In genomic region chr7:87229502-87229901, GRCm38 (mm10) we compare ENCODE assay signal across 22 mouse cellular contexts. TPM values are rescaled to one million over a fixed set of nuclear protein-coding genes. Genes with fewer than 3 reads are reported as not detected.
DNase-seq lines count a peak whose midpoint lies in the region; ATAC-seq and TF ChIP-seq lines count a peak whose summit lies in the region.
"Had no signal": no experiment of that assay in that cellular context is flagged by ENCODE, and none has a peak within 500 bp of the region (broad histone marks: within the 10 kb centered on the region; RNA-seq: fewer than 3 reads in every experiment).

No protein-coding gene starts in this region.

- H3K4me1 ChIP-seq in kidney, adult 2 months (ENCODE audit: control insufficient read depth, insufficient read depth, low read length) = peaks cover 19% of the 10 kb centered on the region
- H3K4me1 ChIP-seq in kidney, embryonic 15.5 days = no peaks in the 10 kb centered on the region
- peaks cover 5% of the 10 kb centered on the region; the same call in 1 of the 2 replicates for H3K4me1 ChIP-seq in liver, adult 2 months (ENCODE audit: control insufficient read depth, insufficient read depth, low read length)
- H3K4me1 ChIP-seq in liver, embryonic 12.5 days = no peaks in the 10 kb centered on the region

- TF ChIP-seq POLR2A in kidney, adult 2 months (IDR thresholded peaks at IDR 0.05; ENCODE audit: low read depth, low read length) = no peak
- no peak for TF ChIP-seq POLR2A in liver, adult 2 months (IDR thresholded peaks at IDR 0.05; ENCODE audit: extremely low read depth, insufficient read depth, low read length)

- no peak for ATAC-seq in kidney, embryonic 15.5 days (replicated peaks; ENCODE audit: low FRiP score)
- no peak for ATAC-seq in liver, embryonic 12.5 days
- ATAC-seq: activated CD4-positive, CD25-positive, alpha-beta regulatory T cell, adult 4 months; CD4-positive, CD25-positive, alpha-beta regulatory T cell, adult 4 months; Patski had no signal

- no peaks in the 10 kb centered on the region for H3K36me3 ChIP-seq in kidney, adult 2 months (ENCODE audit: control insufficient read depth, insufficient read depth, low read length)
- no peaks in the 10 kb centered on the region for H3K36me3 ChIP-seq in kidney, embryonic 15.5 days
- no peaks in the 10 kb centered on the region for H3K36me3 ChIP-seq in liver, adult 2 months (ENCODE audit: control insufficient read depth, insufficient read depth, low read length)
- no peaks in the 10 kb centered on the region for H3K36me3 ChIP-seq in liver, embryonic 12.5 days
- H3K36me3 ChIP-seq: G1E had no signal

- WGBS in kidney, adult 2 months = 41% methylated on average over 1 of the region's 1 CpGs
- 78% methylated on average over 1 of the region's 1 CpGs for WGBS in kidney, embryonic 15.5 days
- 26% methylated on average over 1 of the region's 1 CpGs for WGBS in liver, adult 2 months
- WGBS in liver, embryonic 12.5 days (ENCODE audit: insufficient replicate concordance) = 56% methylated on average over 1 of the region's 1 CpGs

- H3K4me3 ChIP-seq in kidney, adult 2 months (ENCODE audit: insufficient read depth, low read depth, low read length) = no peak overlapping the region
- no peak overlapping the region for H3K4me3 ChIP-seq in kidney, embryonic 15.5 days (replicated peaks)
- H3K4me3 ChIP-seq in liver, adult 2 months (ENCODE audit: insufficient read depth, low read depth, low read length) = no peak overlapping the region
- no peak overlapping the region for H3K4me3 ChIP-seq in liver, embryonic 12.5 days

- H3K27ac ChIP-seq in kidney, adult 2 months (ENCODE audit: insufficient read depth, low read depth, low read length) = no peak overlapping the region
- H3K27ac ChIP-seq in kidney, embryonic 15.5 days = no peak overlapping the region
- no peak overlapping the region for H3K27ac ChIP-seq in liver, adult 2 months (replicated peaks; ENCODE audit: insufficient read depth, low read depth, low read length)
- no peak overlapping the region for H3K27ac ChIP-seq in liver, embryonic 12.5 days

- no peak overlapping the region for H3K4me2 ChIP-seq in kidney, embryonic 15.5 days
- H3K4me2 ChIP-seq in liver, embryonic 12.5 days = no peak overlapping the region

- DNase-seq in kidney, adult 2 months = peak; percentile 69
- DNase-seq in kidney, adult 9 months = peak; percentile 70
- DNase-seq in kidney, postnatal 10 days = no peak
- DNase-seq in liver, adult 2 months (ENCODE audit: extremely low read depth, low read depth, low spot score) = peak; percentile 89
- DNase-seq: adrenal gland, adult 2 months; adrenal gland, adult 8-10 months; adrenal gland, postnatal 10 days; adrenal gland, postnatal 14 days; adrenal gland, postnatal 25 days; adrenal gland, postnatal 36 days; B cell, adult 2 months; cerebellum, adult 11 months; cerebellum, adult 11-12 months; cerebellum, adult 18-20 months had no signal

- no peaks in the 10 kb centered on the region for H3K27me3 ChIP-seq in kidney, adult 2 months (replicated peaks; ENCODE audit: control insufficient read depth, insufficient read depth, low read length)
- no peaks in the 10 kb centered on the region for H3K27me3 ChIP-seq in kidney, embryonic 15.5 days
- H3K27me3 ChIP-seq in liver, adult 2 months (ENCODE audit: control insufficient read depth, insufficient read depth, low read length) = no peaks in the 10 kb centered on the region
- H3K27me3 ChIP-seq in liver, embryonic 12.5 days (replicated peaks) = no peaks in the 10 kb centered on the region
- H3K27me3 ChIP-seq: CH12.LX, Patski had no signal

- no peak for TF ChIP-seq CTCF in kidney, adult 2 months (conservative IDR thresholded peaks at IDR 0.05; ENCODE audit: insufficient read depth, insufficient read length, low read depth, low read length)
- no peak for TF ChIP-seq CTCF in liver, adult 2 months (IDR thresholded peaks at IDR 0.05; ENCODE audit: low read depth, low read length)

- no peaks in the 10 kb centered on the region for H3K79me2 ChIP-seq in liver, adult 2 months (ENCODE audit: control insufficient read depth, insufficient read depth, low read length)

- no peaks in the 10 kb centered on the region for H3K9me3 ChIP-seq in kidney, embryonic 15.5 days (replicated peaks)
- H3K9me3 ChIP-seq in liver, embryonic 12.5 days (replicated peaks) = no peaks in the 10 kb centered on the region
- H3K9me3 ChIP-seq: G1E had no signal

- H3K9ac ChIP-seq in kidney, embryonic 15.5 days = no peak overlapping the region
- no peak overlapping the region for H3K9ac ChIP-seq in liver, adult 2 months (ENCODE audit: low read depth, low read length)
- H3K9ac ChIP-seq in liver, embryonic 12.5 days = no peak overlapping the region

RNA-seq across cellular contexts. Expression of gene Nox4, which starts 16.4 kb away (rescaled TPM):
- 205 and 234 TPM in 2 replicates for polyA plus RNA-seq in kidney, adult 2 months (2012; rRNA removed)
- polyA plus RNA-seq in kidney, embryonic 15.5 days (2015; fragmentation: Nextera tagmentation; extraction: Ambion mirVana) = 5.3 and 5.6 TPM in 2 replicates
- total RNA-seq in liver, adult 2 months (2014; rRNA removed) = 5.0 and 10.8 TPM in 2 replicates
- polyA plus RNA-seq in liver, adult 2 months (2012; rRNA removed) = 0.95 and 1.2 TPM in 2 replicates
- 0.39 and 0.67 TPM in 2 replicates for polyA plus RNA-seq in liver, embryonic 12.5 days (2016; fragmentation: Nextera tagmentation; extraction: Ambion mirVana)
- total RNA-seq: CH12.LX, MEL had no signal
- polyA plus RNA-seq: activated CD4-positive, CD25-positive, alpha-beta regulatory T cell, adult 4 months; CD4-positive, CD25-positive, alpha-beta regulatory T cell, adult 4 months; G1E had no signal

Comparison
In these comparisons a context has a peak if more than half of its experiments do, and no peak if none do; other contexts are left out.
1. RNA of gene Nox4, which starts 16.4 kb away (polyA plus RNA-seq): 205 to 234 TPM in kidney, adult 2 months; 5.3 to 5.6 TPM in kidney, embryonic 15.5 days, 0.95 to 1.2 TPM in liver, adult 2 months and 0.39 to 0.67 TPM in liver, embryonic 12.5 days; every median in the first group is over 10 times any median in the second.